Mouse (Mus musculus) CH12.LX (cell line): ENCODE data around the gene Olfr51. TPM values are rescaled to one million over a fixed set of nuclear protein-coding genes. Genes with fewer than 3 reads are reported as not detected.
A peak's percentile ranks its signal among the peaks of the same experiment; 100 is the strongest.
"Not testable (repeated sequence)": the region's sequence is repeated elsewhere in the genome, so short reads cannot be mapped to it uniquely, and the experiment has no call there.

ENCODE experiments used
- DNase-seq: peaks from one replicate; pipeline ENCODE4 v3.0.0-alpha.2; 2013; ENCODE audit errors: extremely low read depth
- H3K27ac ChIP-seq: 2 replicates; pipeline ENCODE4 v1.5.1; 2012; ENCODE audit warnings: low read depth, mild to moderate bottlenecking, control low read depth, moderate library complexity; ENCODE audit not compliant: insufficient read depth
- H3K27me3 ChIP-seq: replicated peaks from 2 replicates; pipeline ENCODE3; 2012; ENCODE audit warnings: inconsistent platforms
- H3K36me3 ChIP-seq, 2 experiments: replicated peaks in 1 of 2; 2 replicates each; pipeline versions ENCODE3 to v1.6.1; 2012; ENCODE audit warnings: inconsistent platforms in 1 of 2, low read length in 1 of 2, mild to moderate bottlenecking in 1 of 2, mixed read lengths in 1 of 2, moderate library complexity in 1 of 2; ENCODE audit not compliant: control insufficient read depth in 1 of 2, insufficient read depth in 1 of 2
- H3K4me1 ChIP-seq, 2 experiments: 2 replicates each; pipeline ENCODE4 v1.6.1; 2012; ENCODE audit warnings: inconsistent platforms in 1 of 2, moderate library complexity in 1 of 2; ENCODE audit not compliant: insufficient read depth in 2 of 2, control insufficient read depth in 1 of 2
- H3K4me2 ChIP-seq: 2 replicates; pipeline ENCODE4 v1.6.1; 2012; ENCODE audit warnings: low read depth, mild to moderate bottlenecking, control low read depth; ENCODE audit not compliant: poor library complexity, insufficient read depth, severe bottlenecking
- H3K4me3 ChIP-seq, 3 experiments: fragments of 150-350 bp in 1 of 3; sonication (generic) in 1 of 3; replicated peaks in 1 of 3; 2 replicates each; pipeline versions ENCODE3 to v1.5.1; 2011 to 2012; ENCODE audit warnings: low read depth in 2 of 3, low read length in 2 of 3, mild to moderate bottlenecking in 2 of 3, moderate library complexity in 2 of 3, control low read depth in 1 of 3, improper control_type of control experiment in 1 of 3, inconsistent platforms in 1 of 3, mixed read lengths in 1 of 3; ENCODE audit not compliant: poor library complexity in 1 of 3
- H3K79me2 ChIP-seq: replicated peaks from 2 replicates; pipeline ENCODE4 v1.6.1; 2012; ENCODE audit warnings: mild to moderate bottlenecking, moderate library complexity; ENCODE audit not compliant: control insufficient read depth, poor library complexity, insufficient read depth, severe bottlenecking; ENCODE audit errors: extremely low read depth
- H3K9ac ChIP-seq: 2 replicates; pipeline ENCODE4 v1.6.1; 2012; ENCODE audit warnings: low read depth, mild to moderate bottlenecking, control low read depth, moderate library complexity; ENCODE audit not compliant: insufficient read depth
- H3K9me3 ChIP-seq: replicated peaks from 2 replicates; pipeline ENCODE3; 2012; ENCODE audit warnings: low read length, inconsistent platforms, mixed read lengths
- BHLHE40 ChIP-seq: IDR thresholded peaks from 2 replicates; pipeline ENCODE4 v1.6.1; 2011; ENCODE audit warnings: mild to moderate bottlenecking, low read depth, low read length, improper control_type of control experiment
- CHD1 ChIP-seq: IDR thresholded peaks from 2 replicates; pipeline ENCODE4 v1.6.1; 2012; ENCODE audit warnings: low read depth, low read length, improper control_type of control experiment, inconsistent platforms
- CHD2 ChIP-seq: IDR thresholded peaks from 2 replicates; pipeline ENCODE4 v1.6.1; 2011; ENCODE audit warnings: low read length, improper control_type of control experiment
- CTCF ChIP-seq, 2 experiments: IDR thresholded peaks in 1 of 2; conservative IDR thresholded peaks in 1 of 2; 2 replicates each; pipeline ENCODE4 v1.5.1; 2011 to 2012; ENCODE audit warnings: low read depth in 2 of 2, low read length in 2 of 2, improper control_type of control experiment in 1 of 2, inconsistent platforms in 1 of 2, mild to moderate bottlenecking in 1 of 2, moderate library complexity in 1 of 2
- ELF1 ChIP-seq: IDR thresholded peaks from 2 replicates; pipeline ENCODE4 v1.6.1; 2014; ENCODE audit warnings: low read depth, mild to moderate bottlenecking, inconsistent platforms, low read length, improper control_type of control experiment
- ETS1 ChIP-seq: conservative IDR thresholded peaks from 2 replicates; pipeline ENCODE4 v1.6.1; 2012; ENCODE audit warnings: low read depth, mild to moderate bottlenecking, inconsistent platforms, low read length, improper control_type of control experiment, moderate library complexity
- GABPA ChIP-seq: IDR thresholded peaks from 2 replicates; pipeline ENCODE4 v1.6.1; 2012; ENCODE audit warnings: low read depth, low read length, improper control_type of control experiment, inconsistent platforms; ENCODE audit not compliant: insufficient replicate concordance
- IRF4 ChIP-seq: IDR thresholded peaks from 2 replicates; pipeline ENCODE4 v1.6.1; 2014; ENCODE audit warnings: low read depth, mild to moderate bottlenecking, inconsistent platforms, low read length, improper control_type of control experiment
- JUN ChIP-seq: IDR thresholded peaks from 2 replicates; pipeline ENCODE4 v1.6.1; 2011; ENCODE audit warnings: low read depth, mild to moderate bottlenecking, low read length, improper control_type of control experiment, moderate library complexity; ENCODE audit not compliant: insufficient read depth
- JUND ChIP-seq: conservative IDR thresholded peaks from 2 replicates; pipeline ENCODE4 v1.6.1; 2011; ENCODE audit warnings: low read depth, low read length, improper control_type of control experiment
- KAT2A ChIP-seq: IDR thresholded peaks from 2 replicates; pipeline ENCODE4 v1.6.1; 2012; ENCODE audit warnings: low read length, improper control_type of control experiment, inconsistent platforms; ENCODE audit not compliant: insufficient replicate concordance
- MAFK ChIP-seq: IDR thresholded peaks from 2 replicates; pipeline ENCODE4 v1.6.1; 2011; ENCODE audit warnings: low read length, improper control_type of control experiment; ENCODE audit not compliant: insufficient replicate concordance
- MAX ChIP-seq: IDR thresholded peaks from 2 replicates; pipeline ENCODE4 v1.6.1; 2011; ENCODE audit warnings: low read length, improper control_type of control experiment
- MAZ ChIP-seq: IDR thresholded peaks from 2 replicates; pipeline ENCODE4 v1.6.1; 2012; ENCODE audit warnings: low read depth, mild to moderate bottlenecking, inconsistent platforms, low read length, improper control_type of control experiment, moderate library complexity
- MXI1 ChIP-seq: IDR thresholded peaks from 2 replicates; pipeline ENCODE4 v1.6.1; 2011; ENCODE audit warnings: mild to moderate bottlenecking, low read depth, low read length, improper control_type of control experiment
- NELFE ChIP-seq: IDR thresholded peaks from 2 replicates; pipeline ENCODE4 v1.6.1; 2011; ENCODE audit warnings: low read depth, low read length, improper control_type of control experiment
- NRF1 ChIP-seq: IDR thresholded peaks from 2 replicates; pipeline ENCODE4 v1.6.1; 2014; ENCODE audit warnings: low read depth, mild to moderate bottlenecking, inconsistent platforms, low read length, improper control_type of control experiment, moderate library complexity
- PAX5 ChIP-seq: IDR thresholded peaks from 2 replicates; pipeline ENCODE4 v1.6.1; 2012; ENCODE audit warnings: low read length, inconsistent platforms, mixed read lengths
- RAD21 ChIP-seq: IDR thresholded peaks from 2 replicates; pipeline ENCODE4 v1.6.1; 2011; ENCODE audit warnings: low read depth, mild to moderate bottlenecking, low read length, improper control_type of control experiment, moderate library complexity
- SIN3A ChIP-seq: IDR thresholded peaks from 2 replicates; pipeline ENCODE4 v1.6.1; 2012; ENCODE audit warnings: low read length, improper control_type of control experiment, inconsistent platforms
- SMC3 ChIP-seq: IDR thresholded peaks from 2 replicates; pipeline ENCODE4 v1.6.1; 2011; ENCODE audit warnings: low read depth, low read length, improper control_type of control experiment
- TBP ChIP-seq: conservative IDR thresholded peaks from 2 replicates; pipeline ENCODE4 v1.6.1; 2011; ENCODE audit warnings: low read depth, low read length, improper control_type of control experiment
- TCF12 ChIP-seq: IDR thresholded peaks from 2 replicates; pipeline ENCODE4 v1.6.1; 2014; ENCODE audit warnings: low read depth, mild to moderate bottlenecking, inconsistent platforms, low read length, improper control_type of control experiment
- UBTF ChIP-seq: IDR thresholded peaks from 2 replicates; pipeline ENCODE4 v1.6.1; 2012; ENCODE audit warnings: low read depth, mild to moderate bottlenecking, inconsistent platforms, low read length, improper control_type of control experiment, moderate library complexity
- USF2 ChIP-seq: conservative IDR thresholded peaks from 2 replicates; pipeline ENCODE4 v1.6.1; 2011; ENCODE audit warnings: low read depth, low read length, improper control_type of control experiment
- ZC3H11A ChIP-seq: IDR thresholded peaks from 2 replicates; pipeline ENCODE4 v1.6.1; 2012; ENCODE audit warnings: low read depth, mild to moderate bottlenecking, inconsistent platforms, low read length, improper control_type of control experiment
- ZNF384 ChIP-seq: IDR thresholded peaks from 2 replicates; pipeline ENCODE4 v1.6.1; 2012; ENCODE audit warnings: low read depth, low read length, improper control_type of control experiment, inconsistent platforms
- dilution Hi-C: fragments of 300-500 bp; cut with MboI; formaldehyde crosslinking; loops from 2 replicates; pipeline ENCODE4 v1.14.3; 2020; ENCODE audit warnings: low sequenced_read_pairs; ENCODE audit not compliant: extremely low pct_unique_long_range_greater_than_20kb, extremely low pct_ligation_motif_present
- in situ Hi-C: fragments of 300-500 bp; cut with MboI; formaldehyde crosslinking; loops from 3 replicates; pipeline ENCODE4 v1.14.3; 2019; ENCODE audit warnings: low sequenced_read_pairs, low pct_ligation_motif_present, low pct_unique_long_range_greater_than_20kb, mixed read lengths
- polyA plus RNA-seq: library from polyadenylated mRNA; unstranded; fragments of >175 nt; gene quantifications from 2 replicates; pipeline ENCODE4 v1.2.1, GENCODE M21; 2012; ENCODE audit warnings: low read depth; ENCODE audit not compliant: insufficient read length
- total RNA-seq, 2 experiments: library from RNA; depleted of rRNA; stranded (reverse); fragments of 300-350 nt in 1 of 2; fragments of >200 nt in 1 of 2; gene quantifications; 2 replicates each; pipeline ENCODE4 v1.2.3; 2012 to 2014

The Olfr51 gene
- total and polyA plus RNA-seq, 3 experiments: not detected

GRCm38 (mm10) chr11:51047809-51048208 lies 44.4 kb downstream of the Olfr51 start, which contains the start of gene Olfr1375:
Olfr1375 (plus strand) TSS chr11:51048109.
- H3K4me1 ChIP-seq, H3K4me3 ChIP-seq, in situ Hi-C loops, H3K9ac ChIP-seq, H3K27ac ChIP-seq, H3K36me3 ChIP-seq, H3K9me3 ChIP-seq, DNase-seq, dilution Hi-C loops, H3K79me2 ChIP-seq, H3K4me2 ChIP-seq: not testable (repeated sequence)
- peaks cover 41% of the 10 kb centered on the region for H3K27me3 ChIP-seq

- dilution Hi-C loops: no loop called here
Measured at GRCm38 (mm10) chr11:51051678-51052077, 48.3 kb downstream of the Olfr51 start.

GRCm38 (mm10) chr11:51053230-51053629 lies 49.8 kb downstream of the Olfr51 start:
- peaks cover 44% of the 10 kb centered on the region for H3K27me3 ChIP-seq
- no peak overlapping the region for H3K4me2 ChIP-seq
- H3K9ac ChIP-seq: no peak overlapping the region
- H3K27ac ChIP-seq: no peak overlapping the region
- H3K79me2 ChIP-seq: no peaks in the 10 kb centered on the region
- DNase-seq: peak; percentile 27
- in situ Hi-C loops (loop anchor here (25.0 kb wide), 1 partner anchor 266 kb away; no protein-coding TSS in a partner anchor), dilution Hi-C loops (no loop called here)
- H3K36me3 ChIP-seq: no peaks in the 10 kb centered on the region
- H3K4me3 ChIP-seq: no peak overlapping the region
- H3K9me3 ChIP-seq: peaks cover 6% of the 10 kb centered on the region
- no peaks in the 10 kb centered on the region for H3K4me1 ChIP-seq
- peak in 1 of 2 experiments; percentile 54; a peak in 3 of 4 replicates for TF ChIP-seq CTCF (conservative IDR thresholded peaks at IDR 0.05 in 1 of 2, IDR thresholded peaks at IDR 0.05 in 1 of 2; ENCODE audit: low read depth in 2 of 2, low read length in 2 of 2)
- no peak for TF ChIP-seq ZNF384
- no peak for TF ChIP-seq MAZ
- no peak for TF ChIP-seq CHD2
- TF ChIP-seq IRF4: no peak
- peak; percentile 44 for TF ChIP-seq SMC3
- no peak for TF ChIP-seq SIN3A
- TF ChIP-seq NRF1: no peak
- no peak for TF ChIP-seq PAX5
- TF ChIP-seq BHLHE40: no peak
- no peak for TF ChIP-seq NELFE
- TF ChIP-seq TCF12: no peak
- TF ChIP-seq CHD1: no peak
- no peak for TF ChIP-seq GABPA
- TF ChIP-seq MAX: no peak
- no peak for TF ChIP-seq ZC3H11A
- no peak for TF ChIP-seq TBP
- no peak for TF ChIP-seq ELF1
- no peak for TF ChIP-seq USF2
- no peak for TF ChIP-seq JUN

More at GRCm38 (mm10) chr11:51051678-51052077, 48.3 kb downstream of the Olfr51 start:
- no peaks in the 10 kb centered on the region for H3K9me3 ChIP-seq
- no peak overlapping the region for H3K4me2 ChIP-seq
- no peak for DNase-seq
- no peaks in the 10 kb centered on the region for H3K4me1 ChIP-seq
- no peak overlapping the region for H3K4me3 ChIP-seq
- no peaks in the 10 kb centered on the region for H3K36me3 ChIP-seq
- no peaks in the 10 kb centered on the region for H3K79me2 ChIP-seq
- H3K27me3 ChIP-seq: peaks cover 47% of the 10 kb centered on the region
- no peak overlapping the region for H3K27ac ChIP-seq
- in situ Hi-C loops: loop anchor here (25.0 kb wide), 1 partner anchor 264 kb away; no protein-coding TSS in a partner anchor
- H3K9ac ChIP-seq: no peak overlapping the region
- no peak for TF ChIP-seq USF2
- no peak for TF ChIP-seq RAD21
- TF ChIP-seq ZNF384: no peak
- TF ChIP-seq MAZ: no peak
- TF ChIP-seq TBP: no peak
- no peak for TF ChIP-seq NELFE
- TF ChIP-seq TCF12: no peak
- TF ChIP-seq BHLHE40: no peak
- no peak for TF ChIP-seq SIN3A
- no peak for TF ChIP-seq JUND
- TF ChIP-seq MAX: no peak
- TF ChIP-seq PAX5: no peak
- no peak for TF ChIP-seq MXI1
- TF ChIP-seq IRF4: no peak
- no peak for TF ChIP-seq UBTF
- TF ChIP-seq KAT2A: no peak
- no peak for TF ChIP-seq MAFK
- no peak for TF ChIP-seq JUN
- no peak for TF ChIP-seq ETS1
